Mouse (Mus musculus): Measurements from ENCODE around the gene Nbea.

The Nbea gene

DNA sequence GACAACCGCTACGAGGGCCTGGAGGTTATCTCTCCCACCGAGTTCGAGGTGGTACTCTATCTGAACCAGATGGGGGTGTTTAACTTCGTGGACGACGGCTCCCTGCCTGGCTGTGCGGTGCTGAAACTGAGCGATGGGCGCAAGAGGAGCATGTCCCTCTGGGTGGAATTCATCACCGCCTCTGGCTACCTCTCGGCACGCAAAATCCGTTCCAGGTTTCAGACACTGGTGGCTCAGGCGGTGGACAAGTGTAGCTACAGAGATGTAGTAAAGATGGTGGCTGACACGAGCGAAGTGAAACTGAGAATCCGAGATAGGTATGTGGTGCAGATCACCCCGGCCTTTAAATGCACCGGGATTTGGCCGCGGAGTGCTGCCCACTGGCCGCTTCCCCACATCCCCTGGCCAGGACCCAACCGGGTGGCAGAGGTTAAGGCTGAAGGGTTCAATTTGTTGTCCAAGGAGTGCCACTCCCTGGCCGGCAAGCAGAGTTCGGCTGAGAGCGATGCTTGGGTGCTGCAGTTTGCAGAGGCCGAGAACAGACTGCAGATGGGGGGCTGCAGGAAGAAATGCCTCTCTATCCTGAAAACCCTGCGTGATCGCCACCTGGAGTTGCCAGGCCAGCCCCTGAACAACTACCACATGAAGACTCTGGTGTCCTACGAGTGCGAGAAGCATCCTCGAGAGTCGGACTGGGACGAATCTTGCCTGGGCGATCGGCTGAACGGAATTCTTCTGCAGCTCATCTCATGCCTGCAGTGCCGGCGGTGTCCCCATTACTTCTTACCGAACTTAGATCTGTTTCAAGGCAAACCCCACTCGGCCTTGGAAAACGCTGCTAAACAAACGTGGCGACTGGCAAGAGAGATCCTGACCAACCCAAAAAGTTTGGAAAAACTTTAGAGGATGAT is 400.1 kb downstream of the Nbea start:
- no peak for DNase-seq (ENCODE audit: low read depth)

DNA sequence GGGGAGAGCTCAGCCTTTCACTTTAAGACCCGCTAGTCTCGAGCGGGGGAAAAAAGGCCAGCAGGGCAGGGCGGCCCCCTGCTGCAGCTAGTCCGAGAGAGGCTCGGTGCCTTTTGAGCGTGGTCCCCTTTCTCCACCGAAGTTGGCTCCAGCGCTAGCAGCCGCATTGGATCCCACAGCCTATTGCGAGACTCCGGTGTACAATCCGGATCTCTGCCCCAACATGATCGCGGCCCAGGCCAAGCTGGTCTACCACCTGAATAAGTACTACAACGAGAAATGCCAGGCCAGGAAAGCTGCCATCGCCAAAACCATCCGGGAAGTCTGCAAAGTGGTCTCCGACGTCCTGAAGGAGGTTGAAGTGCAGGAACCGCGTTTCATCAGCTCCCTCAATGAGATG is 400.7 kb downstream of the Nbea start:
- no peak for DNase-seq (ENCODE audit: low read depth)

DNA sequence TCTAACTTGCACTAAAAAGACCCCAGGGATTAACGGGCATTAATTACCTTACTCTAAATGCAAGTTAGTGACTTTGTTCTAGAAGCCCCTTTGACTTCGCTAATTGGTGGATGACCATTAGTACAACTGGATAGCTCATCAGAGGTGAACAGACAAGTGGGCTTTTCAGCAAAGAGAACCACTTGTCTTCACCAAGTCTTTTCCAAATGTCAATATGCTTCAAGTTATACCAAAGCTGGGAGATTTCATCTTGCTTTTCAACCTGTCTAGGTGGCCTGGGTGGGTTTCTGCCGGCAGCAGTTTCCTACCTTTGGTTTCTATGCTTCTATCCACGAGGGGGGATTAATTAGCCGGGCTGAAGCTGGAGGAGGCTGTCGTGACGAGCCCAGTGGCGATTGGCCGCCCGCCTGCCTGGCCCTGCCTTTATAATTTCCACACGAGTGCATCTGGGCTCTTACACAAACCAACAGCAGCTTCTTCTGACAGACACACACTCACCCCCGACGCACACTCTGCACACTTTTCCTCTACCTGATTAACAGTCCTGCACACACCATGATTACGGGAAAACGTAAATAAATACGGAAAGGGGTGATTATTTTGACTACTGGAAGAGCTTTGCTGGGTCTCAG is 401.3 kb downstream of the Nbea start, which contains the start of gene Mab21l1:
Gene Mab21l1 (plus strand): TSS at position 455 of the 632 bp plus-strand sequence.
- DNase-seq (ENCODE audit: low read depth) = no peak

DNA sequence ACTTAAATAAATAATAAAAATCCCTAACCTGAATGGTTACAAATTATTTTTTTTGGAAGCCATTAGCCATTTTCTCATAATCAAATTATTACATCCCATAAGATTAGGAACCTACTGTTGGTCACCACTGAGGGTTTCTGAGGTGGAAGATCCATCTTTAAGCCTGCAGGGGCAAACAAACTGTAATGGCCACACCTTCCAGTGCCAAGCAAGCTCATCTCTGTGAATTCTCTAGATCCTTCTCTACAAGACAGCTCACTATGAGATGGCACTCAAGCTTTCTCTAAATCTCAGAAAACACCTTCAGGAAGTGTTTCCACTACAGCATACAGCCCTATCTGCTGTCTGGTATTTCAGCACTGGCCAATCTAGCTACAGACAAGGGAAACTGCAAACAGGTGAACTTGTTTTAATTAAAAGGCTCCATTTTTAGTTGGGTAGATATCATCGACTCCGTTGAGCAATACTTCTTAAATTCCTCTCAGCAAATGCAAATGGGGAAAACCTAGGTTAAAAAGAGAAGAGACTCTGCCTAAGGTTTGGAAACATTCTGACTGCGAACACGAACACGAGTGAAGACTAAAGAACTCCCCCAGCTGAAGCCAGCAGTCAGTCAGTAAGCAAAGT is 402.0 kb downstream of the Nbea start:
- no peak for DNase-seq (ENCODE audit: low read depth)

DNA sequence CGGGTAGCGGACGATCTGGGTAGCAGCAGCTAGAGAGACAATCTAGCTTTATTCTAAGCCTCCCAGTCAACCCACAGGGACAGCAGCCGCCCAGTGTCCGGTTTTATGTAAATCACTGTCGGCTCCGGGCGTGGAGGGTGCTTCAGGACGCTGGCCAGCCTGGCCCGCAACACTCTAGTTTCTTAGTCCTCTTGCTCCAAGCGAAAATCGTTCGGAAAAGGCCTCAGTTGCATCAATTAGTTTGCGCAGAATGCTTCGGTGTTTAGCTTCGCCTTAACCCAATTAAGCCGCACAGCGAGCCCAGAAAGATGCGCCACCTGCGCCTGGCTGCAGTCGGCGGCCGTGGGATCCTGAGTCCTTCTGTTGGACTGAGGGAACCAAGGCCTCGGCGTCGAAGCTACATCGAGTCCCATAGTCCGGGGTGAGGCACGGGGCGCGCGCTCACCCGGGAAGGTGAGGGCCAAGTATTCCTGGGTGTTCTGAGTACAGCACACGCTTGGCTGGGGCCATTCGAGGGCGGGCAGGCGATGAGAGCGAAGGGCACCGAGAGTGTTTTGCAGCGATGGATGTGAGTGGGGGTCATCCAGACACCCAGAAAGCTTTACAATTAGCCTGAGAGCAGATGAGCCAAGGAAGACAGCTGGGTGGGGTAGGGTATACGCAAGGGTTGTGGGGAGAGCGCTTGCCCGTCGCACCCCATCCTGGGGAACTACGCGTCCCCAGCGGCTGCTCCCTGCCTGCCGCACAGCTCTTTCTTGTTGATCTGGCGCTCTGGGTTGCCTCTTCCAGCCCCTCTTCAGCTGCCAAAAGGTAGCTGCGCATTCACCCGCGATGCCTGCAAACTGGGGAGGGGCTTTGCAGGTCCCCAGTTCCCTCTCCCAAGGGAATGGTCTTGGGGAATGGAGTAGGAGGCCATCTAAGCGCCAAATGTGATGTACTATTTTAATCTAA is 403.1 kb downstream of the Nbea start:
- no peak for DNase-seq (ENCODE audit: low read depth)

DNA sequence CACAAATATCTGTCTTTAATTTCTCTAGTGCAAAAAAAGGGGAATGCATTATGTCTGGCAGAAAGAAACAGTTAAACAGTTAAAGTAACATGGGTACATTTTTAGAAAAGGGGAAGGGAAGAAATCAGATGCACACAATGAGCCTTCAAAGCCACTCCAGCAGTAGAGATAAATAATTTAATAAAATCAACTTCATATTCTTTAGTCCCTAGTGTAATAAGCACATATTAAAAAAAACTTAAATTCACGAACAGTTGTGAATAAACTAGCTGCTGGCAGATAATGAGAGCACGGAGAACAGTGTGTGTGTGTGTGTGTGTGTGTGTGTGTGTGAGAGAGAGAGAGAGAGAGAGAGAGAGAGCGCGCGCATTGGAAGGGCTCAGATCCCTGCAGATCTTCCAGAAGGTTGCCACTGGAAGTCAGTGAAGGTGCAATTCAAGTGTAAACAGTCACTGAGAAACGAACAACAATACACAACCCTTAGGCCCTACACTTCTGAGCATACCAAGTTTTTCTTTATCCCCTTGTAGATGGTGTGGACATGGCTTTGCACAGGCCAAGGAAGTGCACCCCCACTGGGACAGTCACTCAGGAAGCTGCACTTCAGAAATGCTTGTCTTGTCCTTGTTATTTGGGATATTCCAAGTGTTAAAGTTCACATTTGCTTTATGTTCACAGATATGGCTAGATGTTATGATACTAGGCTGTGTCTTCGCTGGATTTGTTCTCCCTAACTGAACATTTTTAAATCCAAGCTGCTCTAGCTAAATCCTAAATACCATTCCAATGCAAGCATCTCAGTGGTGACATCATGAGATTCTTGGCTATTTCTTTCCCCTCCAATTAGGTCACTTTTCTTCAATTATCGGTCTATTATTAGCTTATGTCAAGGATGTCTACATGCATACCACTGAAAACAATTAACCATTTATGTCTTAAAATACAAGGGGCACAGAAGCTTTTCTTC is 404.5 kb downstream of the Nbea start:
- no peak for DNase-seq (ENCODE audit: low read depth)

DNA sequence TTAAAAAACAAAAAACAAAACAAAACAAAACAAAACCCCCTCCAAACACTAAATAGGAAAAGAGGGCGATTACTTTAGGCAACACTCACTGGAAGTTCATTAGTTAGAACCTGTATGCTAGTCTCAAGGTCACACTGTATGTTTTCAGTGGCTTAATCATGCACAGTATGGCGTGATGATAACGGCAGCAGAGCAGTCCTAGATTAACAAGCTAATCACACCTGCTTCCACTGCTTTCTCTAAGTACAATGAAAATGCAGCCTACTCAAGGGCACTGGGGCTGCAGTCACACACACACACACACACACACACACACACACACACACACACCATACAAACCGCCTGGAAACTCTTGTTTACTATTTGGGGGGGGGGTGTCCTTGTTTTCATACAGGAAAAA is 406.0 kb downstream of the Nbea start:
- no peak for DNase-seq (ENCODE audit: low read depth)

DNA sequence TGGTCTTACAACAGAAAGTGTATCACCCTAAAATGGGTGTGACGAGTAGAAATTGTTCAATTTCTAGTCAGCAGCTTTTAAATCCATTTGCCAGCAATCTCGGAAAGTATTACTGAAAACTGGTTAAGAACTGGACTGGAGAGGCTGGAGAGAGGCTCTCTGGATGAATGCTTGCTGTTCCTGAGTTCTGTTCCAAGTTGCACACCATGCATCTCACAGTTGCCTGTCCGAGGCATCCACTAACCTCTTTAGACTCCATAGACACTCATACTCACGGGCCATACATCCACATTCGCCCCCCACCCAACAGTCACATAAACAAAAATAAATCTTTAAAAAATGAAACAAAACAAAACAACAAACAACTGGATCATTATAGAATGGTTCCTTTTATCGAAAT is 407.7 kb downstream of the Nbea start:
- no peak for DNase-seq (ENCODE audit: low read depth)

DNA sequence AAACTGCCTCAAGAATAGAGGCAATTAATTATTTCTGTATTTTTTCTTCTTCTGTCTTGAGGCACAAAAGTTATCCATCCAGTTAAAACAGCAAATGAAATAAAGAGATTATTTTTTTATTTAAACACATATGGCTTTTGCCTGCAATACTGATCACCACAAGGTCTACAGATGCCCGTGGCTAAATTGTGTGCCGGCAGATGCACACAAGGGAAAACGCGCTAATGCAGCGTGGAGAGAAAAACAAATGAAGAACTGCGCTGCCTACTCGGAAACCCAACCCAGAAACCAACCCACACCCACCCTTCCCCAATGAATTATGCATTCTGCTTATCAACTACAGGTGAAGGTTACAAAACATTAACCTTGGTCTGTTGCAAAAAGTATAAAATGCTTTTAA is 408.3 kb downstream of the Nbea start:
- DNase-seq (ENCODE audit: low read depth) = no peak

DNA sequence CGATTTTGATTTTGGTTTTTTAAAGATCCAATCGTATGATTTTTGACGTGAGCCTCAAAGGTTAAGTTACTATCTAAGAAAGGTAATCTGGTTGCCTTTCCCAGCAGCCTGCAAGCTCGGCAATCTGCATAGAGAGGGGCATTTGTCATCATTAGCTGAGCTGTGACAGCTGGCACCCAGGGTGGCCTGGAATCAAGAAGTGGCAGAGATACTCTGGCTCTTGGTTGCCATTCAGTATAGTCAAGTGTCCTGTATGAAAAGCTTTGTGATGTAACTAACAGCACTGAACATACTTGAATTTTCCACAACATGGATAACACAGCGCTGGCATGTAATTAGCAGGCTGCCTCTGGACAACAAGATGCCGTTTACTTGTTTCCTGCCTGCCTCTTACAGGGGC is 409.3 kb downstream of the Nbea start:
- DNase-seq (ENCODE audit: low read depth) = no peak

DNA sequence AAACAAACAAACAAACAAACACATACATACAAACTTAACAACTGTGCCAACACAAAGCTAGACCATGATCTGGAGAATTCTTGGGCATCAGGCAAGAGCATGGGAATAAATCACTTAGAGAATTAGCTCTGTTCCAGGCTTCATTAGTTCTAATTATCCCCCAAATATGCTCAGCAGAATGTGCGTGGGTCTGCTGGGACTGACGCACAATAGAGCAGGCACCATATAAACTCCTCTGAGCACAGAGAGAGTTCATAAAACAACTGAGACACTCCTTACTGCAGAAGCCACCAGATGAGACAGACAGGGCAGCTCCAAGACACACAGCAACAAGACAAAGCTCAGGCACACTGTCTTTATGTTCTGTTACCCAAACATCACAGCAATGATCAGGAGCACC is 414.2 kb downstream of the Nbea start:
- DNase-seq (ENCODE audit: low read depth) = no peak

DNA sequence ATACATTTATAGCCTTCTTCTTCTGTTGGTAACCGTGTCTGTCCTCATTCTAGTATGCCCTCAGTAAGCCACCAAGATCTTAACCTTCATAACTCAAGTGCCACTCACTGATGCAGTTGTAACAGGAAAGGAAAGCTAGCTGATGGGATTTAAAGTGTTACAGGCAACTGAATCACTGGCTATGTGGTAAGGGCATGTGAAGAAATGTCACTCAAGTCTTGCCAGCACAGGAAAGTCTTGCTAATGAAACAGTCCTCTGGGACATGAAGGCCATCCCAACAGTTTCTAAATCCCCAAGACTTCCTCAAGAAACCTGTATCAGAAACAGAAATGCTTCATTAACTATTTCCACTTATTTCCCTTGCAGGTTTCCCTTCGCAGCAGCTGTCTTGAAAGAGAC is 414.8 kb downstream of the Nbea start:
- no peak for DNase-seq (ENCODE audit: low read depth)

DNA sequence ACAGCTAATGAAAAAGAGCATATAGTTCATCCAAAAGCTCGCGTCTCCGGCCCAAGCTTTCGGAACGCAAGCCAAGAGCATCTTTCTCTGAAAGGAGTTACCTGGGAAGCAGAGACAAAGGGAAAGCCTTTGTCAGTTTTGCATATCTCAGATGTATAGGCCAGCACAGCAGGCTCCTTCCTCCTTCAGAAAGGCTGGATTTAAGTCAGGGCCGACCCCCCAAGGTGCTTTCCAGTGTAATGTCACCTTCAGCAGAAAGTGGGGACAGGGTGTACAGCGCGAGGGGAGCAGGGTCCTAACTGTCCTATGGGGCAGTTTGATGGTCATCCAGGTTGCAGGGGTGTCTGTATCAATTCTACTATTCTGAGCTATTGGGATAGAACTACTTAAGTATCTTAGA is 419.9 kb downstream of the Nbea start:
- DNase-seq (ENCODE audit: low read depth) = no peak

DNA sequence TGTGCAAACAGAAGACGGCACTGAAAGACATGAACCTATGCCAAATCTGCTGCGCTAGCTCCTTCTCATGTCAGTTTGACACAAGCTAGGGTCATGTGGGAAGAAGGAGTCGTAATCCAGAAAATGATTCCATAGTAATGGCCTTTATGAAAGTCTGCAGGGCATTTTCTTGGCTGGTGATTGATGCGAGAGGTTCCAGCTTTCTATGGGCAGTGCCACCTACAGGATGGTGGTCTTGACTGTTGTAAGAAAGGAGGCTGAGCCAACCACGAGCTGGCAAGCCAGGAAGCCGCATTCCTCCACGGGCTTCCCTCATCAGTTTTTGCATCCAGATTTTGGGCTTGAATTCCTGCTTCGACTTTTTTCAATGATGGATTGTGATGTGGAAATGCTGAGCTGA is 425.2 kb downstream of the Nbea start:
- peak; percentile 27 for DNase-seq (ENCODE audit: low read depth)

DNA sequence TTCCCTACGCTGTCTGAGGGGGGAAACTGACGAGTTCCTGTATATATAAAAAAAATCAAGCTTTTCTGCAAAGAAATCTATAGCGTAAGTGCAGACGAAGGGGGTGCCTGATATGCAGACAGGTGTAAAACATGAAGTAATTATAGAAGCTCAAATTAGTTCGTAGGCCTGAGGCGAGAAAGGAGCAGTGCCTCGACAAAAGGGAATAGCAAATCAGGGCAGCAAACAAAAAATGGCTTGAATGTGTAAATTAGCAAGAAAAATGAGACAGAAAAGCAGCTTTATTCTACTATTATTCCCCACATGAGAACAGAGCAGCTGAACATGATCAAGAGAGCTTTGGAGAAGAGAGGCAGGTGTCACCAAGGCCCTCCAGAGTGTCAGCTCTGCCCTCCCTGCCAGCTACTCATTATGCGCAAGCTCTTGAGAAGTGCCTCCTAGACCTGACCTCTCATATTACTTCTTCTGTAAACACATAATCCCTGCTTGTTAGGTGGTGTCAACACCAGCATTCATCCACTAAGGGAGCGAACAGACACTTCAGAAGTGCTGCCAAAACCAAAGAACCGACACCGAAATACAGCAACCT is 426.8 kb downstream of the Nbea start:
- no peak for DNase-seq (ENCODE audit: low read depth)

DNA sequence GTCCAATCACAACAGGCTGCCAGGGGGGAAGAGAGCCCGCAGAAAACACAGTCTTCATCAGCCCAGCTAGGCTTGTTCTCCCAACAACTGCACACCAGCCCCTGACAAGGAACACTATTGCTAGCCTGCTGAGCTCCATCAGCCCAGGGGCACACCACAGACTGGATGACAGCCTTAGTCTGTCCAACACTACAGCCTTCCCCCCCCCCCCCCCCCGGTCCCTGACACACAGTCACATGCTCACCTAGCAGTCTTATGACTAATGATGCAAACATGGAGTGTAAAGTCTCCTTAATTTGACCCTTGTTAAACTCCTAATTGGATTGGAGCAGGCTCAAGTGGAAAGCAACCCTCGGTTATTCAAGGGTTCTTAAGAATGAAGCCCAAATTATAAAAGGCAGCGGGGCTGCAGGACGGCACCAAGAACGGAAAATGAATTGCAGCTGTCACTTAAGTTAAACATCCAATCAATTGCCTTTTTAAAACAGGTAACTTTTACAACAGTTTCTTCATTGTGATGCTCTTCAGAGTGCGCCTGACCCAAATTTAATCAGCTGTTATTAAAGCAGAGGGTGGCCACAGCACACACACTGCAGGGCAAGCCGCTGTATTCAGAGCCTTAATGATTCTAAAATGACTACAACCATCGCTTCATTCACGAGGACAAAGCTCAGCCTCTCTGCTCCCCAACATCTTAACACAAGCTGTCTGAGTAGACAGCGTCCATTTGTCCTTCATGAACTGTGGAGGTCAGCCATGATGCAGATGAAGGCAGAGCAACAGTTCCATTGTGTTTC is 427.5 kb downstream of the Nbea start:
- no peak for DNase-seq (ENCODE audit: low read depth)

DNA sequence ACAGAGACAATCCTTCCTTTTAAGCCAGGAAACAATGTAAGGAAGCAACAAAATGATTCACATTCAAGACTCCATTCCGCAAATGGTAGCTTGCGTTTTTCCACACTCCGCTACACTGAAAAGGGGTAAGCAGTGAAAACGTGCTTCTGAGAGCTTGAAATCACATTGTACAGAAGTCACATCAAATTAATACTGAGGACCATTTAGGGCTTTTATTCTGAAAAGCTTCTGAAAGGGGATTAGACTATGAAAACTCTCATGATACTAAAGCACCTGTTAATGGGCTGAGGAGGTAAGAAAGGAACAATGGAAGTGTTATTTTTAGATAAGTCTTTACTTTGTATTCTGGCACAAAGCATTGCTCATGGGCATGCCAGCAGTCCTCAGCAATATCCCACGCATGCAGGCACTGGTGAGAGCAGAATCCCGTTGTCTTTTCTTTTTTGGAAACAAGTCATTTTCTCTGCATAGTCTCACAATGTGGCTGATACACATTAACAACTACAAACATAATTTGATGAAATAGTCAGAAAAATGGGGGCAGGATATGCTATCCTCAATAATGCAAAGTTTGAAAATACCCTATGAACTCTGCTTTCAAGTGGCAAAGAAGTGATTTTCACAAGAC is 428.4 kb downstream of the Nbea start:
- no peak for DNase-seq (ENCODE audit: low read depth)

DNA sequence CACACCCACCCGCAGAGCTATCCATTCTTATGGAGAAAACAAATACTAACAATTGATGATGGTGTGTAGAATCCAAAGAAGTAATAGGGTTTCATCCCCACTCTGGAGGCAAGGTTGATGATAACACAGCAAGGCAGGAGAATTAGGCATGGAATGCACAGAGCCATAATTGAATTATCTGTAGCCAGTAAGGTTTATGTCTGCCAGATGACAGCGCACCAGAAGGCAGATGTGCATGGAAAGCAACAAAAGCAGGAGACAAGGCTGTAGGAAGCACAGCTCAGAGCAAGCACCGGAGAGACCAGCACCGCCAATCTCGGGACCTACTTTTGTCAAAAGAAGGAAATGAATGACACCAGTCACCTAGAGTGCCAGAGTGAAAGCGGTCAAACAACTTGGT is 429.6 kb downstream of the Nbea start:
- DNase-seq (ENCODE audit: low read depth) = no peak

DNA sequence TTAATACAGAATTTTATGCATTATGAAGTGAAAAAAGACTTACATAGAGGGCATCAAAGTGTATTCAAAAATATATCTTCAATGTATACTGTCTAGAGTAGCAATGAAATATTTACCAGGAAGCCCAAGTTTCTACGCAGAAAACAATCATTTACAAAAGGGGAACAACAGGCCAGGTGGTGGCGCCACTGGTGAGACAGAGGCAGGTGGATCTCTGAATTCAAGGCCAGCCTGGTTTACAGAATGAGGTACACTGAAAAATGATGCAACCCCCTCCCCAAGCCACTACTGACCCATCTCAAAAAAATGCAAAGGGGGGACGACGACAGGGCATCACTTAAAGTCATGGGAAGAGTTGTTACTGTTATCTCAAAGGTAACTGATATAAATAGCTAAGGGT is 430.9 kb downstream of the Nbea start:
- no peak for DNase-seq (ENCODE audit: low read depth)

Measured in fibroblast of lung, adult 2 months (primary cell).